Mouse (Mus musculus) cerebellum, adult 2 months (tissue): ENCODE results near the gene Ubap2.

Experiments
- CTCF ChIP-seq: fragments of 200-500 bp; IDR thresholded peaks from 2 replicates; pipeline ENCODE4 v1.5.1; 2011; ENCODE audit warnings: low read depth, mild to moderate bottlenecking, control low read depth, low read length, moderate library complexity, borderline replicate concordance; ENCODE audit not compliant: insufficient read depth
- POLR2A ChIP-seq: fragments of 200-500 bp; IDR thresholded peaks from 2 replicates; pipeline ENCODE4 v1.6.1; 2011; ENCODE audit warnings: low read length, control low read depth, borderline replicate concordance; ENCODE audit not compliant: insufficient read depth

GRCm38 (mm10) chr4:41156961-41157360 lies 118.0 kb downstream of the Ubap2 start:
- TF ChIP-seq CTCF: no peak
- no peak for TF ChIP-seq POLR2A
